Mouse (Mus musculus) yolk sac, embryonic 10.5 days (tissue): ENCODE measurements around the gene Slc23a2.

Experiments
- DNase-seq: peaks from one replicate; pipeline ENCODE4 v3.0.0-alpha.2; 2017; ENCODE audit warnings: low spot score

Slc23a2 gene

GRCm38 (mm10) chr2:132134758-132135157, 10.2 kb downstream of the Slc23a2 start:
- DNase-seq, result no peak

- no peak for DNase-seq
These were observed 11.5 kb downstream of the Slc23a2 start for GRCm38 (mm10) chr2:132133436-132133835.

GRCm38 (mm10) chr2:132131266-132131665, 13.6 kb downstream of the Slc23a2 start:
- no peak for DNase-seq

GRCm38 (mm10) chr2:132129980-132130379, 14.9 kb downstream of the Slc23a2 start:
- no peak for DNase-seq

GRCm38 (mm10) chr2:132129247-132129646, 15.7 kb downstream of the Slc23a2 start:
- DNase-seq, result no peak

GRCm38 (mm10) chr2:132127904-132128303, 17.0 kb downstream of the Slc23a2 start:
- no peak for DNase-seq

GRCm38 (mm10) chr2:132126292-132126691, 18.6 kb downstream of the Slc23a2 start:
- DNase-seq, result no peak

- DNase-seq, result no peak
These were observed 21.8 kb downstream of the Slc23a2 start for GRCm38 (mm10) chr2:132123063-132123462.

- no peak for DNase-seq
These were observed 23.9 kb downstream of the Slc23a2 start for GRCm38 (mm10) chr2:132121050-132121449.

GRCm38 (mm10) chr2:132118646-132119045, 26.3 kb downstream of the Slc23a2 start:
- DNase-seq, result no peak

- DNase-seq, result no peak
These were observed 29.0 kb downstream of the Slc23a2 start for GRCm38 (mm10) chr2:132115936-132116335.

- no peak for DNase-seq
These were observed 29.6 kb downstream of the Slc23a2 start for GRCm38 (mm10) chr2:132115344-132115743.

- no peak for DNase-seq
These were observed 30.7 kb downstream of the Slc23a2 start for GRCm38 (mm10) chr2:132113962-132114759.

- no peak for DNase-seq
These were observed 32.6 kb downstream of the Slc23a2 start for GRCm38 (mm10) chr2:132112319-132112718.

- no peak for DNase-seq
These were observed 33.0 kb downstream of the Slc23a2 start for GRCm38 (mm10) chr2:132111905-132112304.

- DNase-seq, result peak; percentile 30
These were observed 33.6 kb downstream of the Slc23a2 start for GRCm38 (mm10) chr2:132111266-132111665.

GRCm38 (mm10) chr2:132110702-132111101, 34.2 kb downstream of the Slc23a2 start:
- DNase-seq, result no peak

- DNase-seq, result no peak
These were observed 35.9 kb downstream of the Slc23a2 start for GRCm38 (mm10) chr2:132108988-132109387.

GRCm38 (mm10) chr2:132107611-132108010, 37.3 kb downstream of the Slc23a2 start:
- DNase-seq, result no peak

GRCm38 (mm10) chr2:132106069-132106468, 38.8 kb downstream of the Slc23a2 start:
- no peak for DNase-seq

- DNase-seq, result peak; percentile 47
These were observed 41.6 kb downstream of the Slc23a2 start for GRCm38 (mm10) chr2:132103265-132103664.

GRCm38 (mm10) chr2:132102505-132103130, 42.3 kb downstream of the Slc23a2 start:
- DNase-seq, result no peak

GRCm38 (mm10) chr2:132098942-132099672, 45.8 kb downstream of the Slc23a2 start:
- no peak for DNase-seq
